Mouse (Mus musculus) lung, adult 2 months (tissue): ENCODE measurements around the gene Eif4g1.

Experiments
- CTCF ChIP-seq: fragments of 200-500 bp; IDR thresholded peaks from 2 replicates; pipeline ENCODE4 v1.5.1; 2011; ENCODE audit warnings: mild to moderate bottlenecking, low read length, control low read depth; ENCODE audit not compliant: insufficient read depth
- POLR2A ChIP-seq: fragments of 200-500 bp; IDR thresholded peaks from 2 replicates; pipeline ENCODE4 v1.6.1; 2011; ENCODE audit warnings: low read depth, mild to moderate bottlenecking, control low read depth, low read length, borderline replicate concordance; ENCODE audit errors: extremely low read depth

DNA sequence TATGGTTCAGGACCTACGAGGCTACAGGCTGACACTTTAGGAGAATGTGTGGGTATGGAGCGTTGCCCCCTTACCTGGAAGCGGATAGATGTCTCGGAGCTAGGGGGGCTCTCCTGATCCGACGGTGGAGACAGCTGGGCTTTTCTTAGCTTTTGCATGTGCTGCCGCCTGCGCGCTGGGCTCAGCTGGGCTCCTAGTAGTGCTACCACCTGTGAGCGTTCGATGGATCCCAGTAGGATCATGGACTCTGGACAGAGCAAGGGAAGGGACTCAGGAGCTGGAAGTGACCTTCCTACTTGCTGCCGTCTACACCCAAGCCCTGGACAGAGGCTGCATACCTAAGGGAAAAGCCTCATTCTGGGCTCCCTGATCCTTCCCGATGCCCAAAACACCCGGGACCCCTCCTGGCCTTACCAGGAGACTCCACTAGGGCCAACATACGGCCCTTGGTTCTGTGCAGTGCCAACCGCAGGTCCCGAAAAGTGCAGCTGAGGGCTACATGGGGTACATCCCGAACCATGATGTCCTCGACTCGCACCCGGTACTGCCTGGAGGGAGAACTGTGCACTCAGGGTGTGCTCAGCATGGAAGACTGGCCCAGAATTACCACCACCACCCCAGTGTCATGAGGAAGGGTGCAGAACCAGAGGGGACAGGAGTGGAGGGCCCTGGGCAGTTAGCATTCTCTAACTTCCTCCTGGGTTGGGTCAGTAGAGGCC, 40.3 kb downstream of the Eif4g1 start:
- TF ChIP-seq POLR2A (no peak), CTCF (no peak)
